Mouse (Mus musculus) kidney, adult 8-10 months (tissue): ENCODE data around the gene Ninl.

Experiments
- DNase-seq, 2 experiments: peaks; one replicate each; pipeline ENCODE4 v3.0.0; 2022

The Ninl gene

DNA sequence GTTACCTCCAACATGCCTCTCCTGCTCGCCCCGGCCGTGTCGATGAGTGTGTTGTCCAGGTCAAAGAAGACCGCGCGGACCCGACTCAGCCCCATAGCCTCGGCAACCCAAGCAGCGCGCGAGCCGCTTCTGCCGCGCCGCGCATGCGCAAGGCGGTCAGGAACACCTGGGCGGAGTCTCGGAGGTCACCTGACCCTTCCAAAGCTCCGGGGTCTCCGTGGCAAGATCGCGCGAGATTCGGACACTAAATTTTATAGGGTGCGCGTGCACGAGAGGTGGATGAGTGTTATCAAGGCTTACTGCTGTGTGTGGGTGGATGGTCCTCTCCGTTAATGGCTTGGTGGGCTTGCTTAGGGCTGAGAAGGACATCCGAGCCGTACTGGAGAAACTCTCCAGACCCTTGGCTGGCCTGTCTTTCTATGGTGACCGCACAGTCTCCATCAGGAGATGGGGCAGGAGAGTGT is at the start of gene Ninl, which contains the start of gene Nanp:
Gene Ninl (minus strand): TSS at position 151 of the 464 bp plus-strand sequence.
Gene Nanp (minus strand): TSS at position 167 of the 464 bp plus-strand sequence.
- peak; percentile 93 to 94 for DNase-seq

DNA sequence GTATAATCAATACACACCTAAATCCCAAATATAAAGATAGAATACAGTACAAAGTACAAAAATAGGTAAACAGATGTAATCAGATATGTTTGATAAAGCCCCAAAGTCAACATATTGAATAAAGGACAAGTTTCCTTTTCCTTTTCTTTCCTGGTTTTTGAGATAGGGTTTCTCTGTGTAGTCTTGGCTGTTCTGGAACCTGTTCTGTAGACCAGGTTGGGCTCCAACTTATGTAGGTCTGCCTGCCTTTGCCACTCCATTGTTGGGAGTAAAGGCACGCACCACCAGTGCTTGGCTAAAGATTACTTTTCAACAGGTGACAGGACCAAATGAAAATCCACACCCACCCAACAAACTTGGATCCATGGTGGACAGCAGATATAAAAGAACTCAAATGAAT is 17.5 kb upstream of the Ninl start:
- no peak for DNase-seq

DNA sequence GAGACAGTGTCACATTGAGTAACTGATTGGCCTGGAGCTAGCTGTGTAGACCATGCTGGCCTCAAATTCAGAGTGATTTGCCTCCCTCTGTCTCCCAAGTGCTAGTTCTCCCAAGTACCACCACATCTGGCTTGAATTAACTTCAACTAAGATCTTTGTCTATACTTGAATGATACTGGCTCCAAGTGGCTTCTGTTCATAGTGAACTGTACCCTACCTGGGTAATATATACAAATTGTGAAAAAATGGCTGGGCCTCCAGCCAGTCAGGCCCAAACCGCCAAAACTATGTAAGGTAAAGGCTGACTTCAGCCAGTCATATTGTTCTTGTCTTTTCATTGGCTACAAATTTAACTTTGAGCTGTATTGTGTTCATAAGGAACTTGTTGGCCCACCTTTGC is 1.2 kb upstream of the Ninl start:
- DNase-seq: no peak

DNA sequence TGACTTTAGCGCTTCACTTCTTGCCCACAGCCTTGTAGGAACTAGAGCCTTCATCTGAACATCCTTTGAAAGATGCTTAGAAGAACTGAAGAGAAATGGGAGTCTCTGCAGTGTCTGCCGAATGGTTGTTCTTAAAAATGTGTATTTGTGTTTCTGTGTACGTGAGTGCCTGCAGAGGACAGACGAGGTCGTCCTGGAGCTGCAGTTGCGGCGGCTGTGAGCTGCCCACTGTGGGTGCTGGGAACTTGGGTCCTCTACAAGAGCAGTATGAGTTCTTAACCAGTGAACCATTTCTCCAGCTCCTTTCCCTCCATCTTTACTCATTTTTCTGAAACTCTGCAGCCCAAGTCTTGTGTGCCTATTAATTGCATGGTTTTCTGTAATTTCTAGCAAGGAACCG is 544 bp upstream of the Ninl start:
- no peak for DNase-seq

DNA sequence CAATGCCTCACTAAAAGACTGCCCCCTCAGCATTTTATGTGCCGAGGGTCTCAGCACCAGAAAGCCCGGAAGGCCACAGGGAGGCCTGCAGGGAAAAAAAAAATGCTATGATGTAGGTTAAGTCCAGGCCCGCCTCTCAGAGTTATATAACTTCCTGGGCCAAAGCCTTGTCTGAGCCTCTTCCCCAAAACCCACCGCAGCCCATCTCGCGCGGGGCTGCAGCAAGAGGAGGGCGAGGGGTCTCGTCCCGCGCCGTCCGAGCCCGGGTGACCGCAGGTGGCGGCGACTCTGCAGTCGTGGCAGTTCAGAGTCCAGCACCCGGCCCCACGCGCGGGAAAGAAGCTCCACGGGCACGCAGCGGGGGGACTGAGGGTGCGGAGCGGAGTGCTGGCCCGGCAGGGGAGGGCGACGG is 365 bp downstream of the Ninl start:
- DNase-seq: peak in 1 of 2 experiments; percentile 39

DNA sequence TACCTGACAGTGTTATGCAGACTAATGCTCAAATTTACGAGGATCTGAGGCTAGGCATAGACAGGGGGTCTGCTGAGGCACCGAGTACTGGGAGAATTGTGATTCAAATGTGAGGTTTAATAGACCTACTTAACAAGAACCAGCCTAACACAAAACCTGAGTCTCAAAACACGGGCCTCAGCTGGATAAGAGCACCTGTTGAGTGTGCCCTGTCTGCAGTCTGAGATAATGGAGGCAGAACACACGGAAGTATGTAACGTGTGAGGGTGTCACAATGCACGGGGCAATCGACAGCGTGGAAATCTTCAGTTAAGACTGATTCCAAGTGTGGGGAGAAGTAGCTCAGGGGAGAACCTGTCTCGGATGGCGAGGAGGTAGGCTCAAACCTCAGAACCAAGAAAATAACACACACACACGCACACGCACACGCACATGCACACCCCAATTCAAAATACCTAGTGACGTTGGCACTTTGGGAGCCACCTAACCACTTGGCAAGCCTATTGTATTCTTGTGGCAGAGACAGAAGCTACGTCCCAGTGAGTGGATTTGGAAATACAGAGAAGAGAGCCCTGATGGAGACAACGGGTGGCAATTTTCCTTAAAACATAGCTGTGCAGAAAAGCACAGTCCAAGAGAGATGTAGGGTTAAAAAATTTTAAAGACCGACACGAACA is 1.2 kb downstream of the Ninl start:
- no peak for DNase-seq

DNA sequence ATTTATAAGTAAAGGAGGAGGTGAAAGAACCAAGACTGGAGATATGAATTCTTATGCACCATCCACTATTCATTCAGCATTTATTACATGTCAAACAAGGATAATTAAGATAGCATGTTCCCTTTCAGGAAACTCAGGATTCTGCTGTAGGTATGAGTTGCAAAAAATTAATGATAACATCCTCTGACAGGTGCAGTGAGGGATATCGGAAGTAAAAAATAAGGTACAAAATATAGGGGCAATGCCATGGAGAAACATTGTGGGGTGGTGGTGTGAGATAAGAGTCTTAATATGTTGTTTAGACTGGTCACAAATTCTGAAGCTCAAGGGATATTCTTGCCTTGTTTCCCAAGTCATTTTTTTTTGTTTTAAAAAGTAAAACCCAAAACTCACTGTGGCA is 1.9 kb downstream of the Ninl start:
- no peak for DNase-seq

DNA sequence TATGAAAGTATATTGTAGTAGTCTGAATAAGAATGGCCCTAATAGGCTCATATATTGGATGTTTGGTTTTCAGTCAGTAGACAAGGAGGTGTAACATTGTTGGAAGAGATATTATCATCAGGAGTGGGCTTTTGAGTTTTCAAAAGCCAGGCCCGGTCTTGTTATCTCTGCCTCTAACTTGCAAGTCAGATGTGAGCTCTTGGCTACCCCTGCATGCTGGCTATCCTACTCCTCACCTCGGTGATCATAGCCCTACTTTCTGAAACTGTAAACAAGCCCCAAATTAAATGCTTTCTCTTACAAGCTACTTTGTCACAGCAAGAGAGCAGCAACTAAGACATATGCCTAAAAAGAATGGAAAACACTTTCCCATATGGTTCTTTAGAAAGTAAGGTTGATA is 2.5 kb downstream of the Ninl start:
- no peak for DNase-seq

DNA sequence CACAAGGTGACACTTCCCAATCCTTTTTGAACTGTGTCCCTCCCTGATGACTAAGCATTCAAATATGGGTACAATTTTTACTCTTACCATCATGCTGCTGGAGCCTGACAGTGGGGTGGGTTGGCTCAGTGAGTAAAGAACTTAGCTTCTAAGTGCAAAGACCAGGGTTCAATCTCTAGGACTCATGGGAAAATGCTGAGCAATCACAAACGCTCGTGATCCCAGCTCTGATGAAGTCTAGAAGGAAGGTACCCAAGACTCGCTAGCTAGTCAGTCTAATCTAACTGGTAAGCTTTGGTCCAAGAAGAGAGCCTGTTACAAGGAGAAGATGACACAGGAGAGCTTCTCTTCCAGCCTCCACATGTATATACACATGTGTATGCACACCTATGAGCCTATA is 4.7 kb downstream of the Ninl start:
- DNase-seq: no peak

DNA sequence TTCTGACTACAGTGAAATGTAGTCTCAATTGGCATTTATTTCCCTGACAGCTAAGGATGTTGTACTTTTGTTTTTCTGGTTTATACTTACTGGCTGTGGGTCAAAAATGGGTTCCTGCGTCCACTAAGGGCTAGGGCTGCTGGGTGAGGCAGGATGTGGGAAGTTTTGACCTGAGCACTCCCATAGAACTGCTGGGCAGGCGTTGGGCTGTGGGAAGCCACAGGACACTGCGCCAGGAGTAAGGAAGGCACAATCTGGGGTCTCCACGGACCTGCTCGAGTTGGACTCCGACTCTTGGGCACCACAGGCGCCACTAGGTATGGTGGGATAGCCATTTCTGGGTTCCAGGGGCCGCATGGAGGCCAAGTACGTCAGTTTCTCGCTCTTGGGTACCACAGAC is 18.0 kb downstream of the Ninl start:
- DNase-seq: no peak

DNA sequence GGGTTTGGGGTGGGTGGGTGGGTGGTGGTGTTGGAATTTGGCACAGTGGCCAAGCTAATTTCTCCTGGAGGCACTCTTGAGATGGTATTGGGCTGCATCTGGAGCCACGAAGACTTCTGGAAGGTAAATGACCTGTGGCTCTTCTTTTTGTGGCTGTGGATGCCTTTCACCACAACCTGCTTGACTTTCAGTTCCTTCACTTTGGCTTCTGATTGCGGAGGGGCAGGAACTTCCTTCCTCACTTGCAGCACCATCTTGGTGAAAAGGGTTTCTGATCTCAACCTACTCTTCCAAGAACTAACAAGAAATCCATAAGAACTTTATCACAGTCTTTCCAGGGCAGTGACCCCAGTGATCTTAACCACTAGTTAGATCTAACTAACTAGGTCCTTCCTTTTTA is 23.9 kb downstream of the Ninl start:
- DNase-seq: no peak

DNA sequence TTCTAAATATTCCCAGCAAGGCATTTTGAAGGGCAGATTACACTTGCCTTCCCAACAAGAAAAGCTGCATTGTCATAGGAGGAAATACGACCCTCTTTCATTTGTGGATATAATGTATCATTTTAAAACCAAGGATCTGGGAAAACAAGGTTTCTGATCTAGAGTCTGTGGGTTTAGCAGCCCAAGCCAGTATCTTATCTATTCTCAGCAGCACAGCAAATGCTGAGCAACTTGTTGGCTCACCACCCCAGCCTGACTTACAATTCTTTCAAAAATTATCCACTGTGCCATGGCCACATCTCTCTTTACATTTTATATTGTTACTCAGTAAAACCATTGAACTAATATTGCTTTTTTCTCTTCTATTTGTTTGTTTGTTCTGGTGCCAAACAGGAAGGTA is 27.9 kb downstream of the Ninl start:
- DNase-seq: no peak

DNA sequence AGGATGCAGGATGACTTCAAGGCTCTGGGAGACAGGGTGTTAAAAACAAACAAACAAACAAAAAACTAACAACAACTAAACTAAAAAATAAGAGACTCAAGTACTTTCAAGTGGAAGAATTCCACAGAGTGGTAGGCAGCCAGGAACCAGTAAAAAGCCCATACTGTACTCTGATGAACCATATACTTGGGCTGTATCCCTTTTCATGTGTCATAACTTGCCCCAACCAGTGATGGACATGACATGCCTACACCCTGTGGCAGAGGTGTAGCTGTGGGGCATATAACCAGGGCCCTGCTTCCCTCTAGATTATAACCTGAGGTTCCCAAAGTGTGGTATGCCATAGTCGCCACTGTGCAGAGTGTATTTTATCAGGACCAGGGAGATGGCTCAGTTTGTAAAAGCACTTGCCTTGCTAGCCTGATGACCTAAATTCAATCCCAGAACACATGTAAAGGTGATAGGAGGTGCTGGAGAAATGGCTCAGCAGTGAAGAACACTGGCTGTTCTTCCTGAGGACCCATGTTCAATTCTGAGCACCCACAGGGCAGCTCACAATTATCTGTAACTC is 29.6 kb downstream of the Ninl start:
- DNase-seq: no peak

DNA sequence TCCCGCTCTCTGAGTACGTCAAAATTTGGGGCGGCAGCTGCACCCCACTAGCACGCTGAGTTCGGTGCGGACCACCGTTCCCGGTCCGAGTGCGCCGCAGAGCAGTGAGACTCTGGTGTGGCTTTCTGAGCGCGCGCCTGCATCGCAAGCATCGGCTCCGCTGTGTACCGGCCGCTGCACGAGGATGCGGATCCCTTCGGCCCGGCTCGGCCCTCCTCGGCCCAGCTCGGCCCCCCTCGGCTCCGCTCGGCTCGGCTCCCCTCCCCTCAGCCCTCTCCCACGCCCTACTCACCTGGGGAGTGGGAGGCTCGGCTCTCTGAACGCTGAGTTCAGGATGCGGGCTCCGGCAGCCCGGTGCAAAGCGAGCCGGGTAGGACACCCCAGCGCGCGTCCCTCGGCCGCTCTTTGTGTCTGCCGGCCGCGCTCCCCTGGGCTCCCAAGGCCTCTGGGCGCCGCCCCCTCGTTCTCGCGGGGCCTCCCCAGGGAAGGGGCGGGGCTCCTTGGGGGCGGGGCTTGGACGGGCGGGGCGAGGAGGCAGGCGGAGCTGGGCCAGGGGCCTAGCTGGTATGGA is 30.2 kb downstream of the Ninl start:
- peak; percentile 58 to 68 for DNase-seq

DNA sequence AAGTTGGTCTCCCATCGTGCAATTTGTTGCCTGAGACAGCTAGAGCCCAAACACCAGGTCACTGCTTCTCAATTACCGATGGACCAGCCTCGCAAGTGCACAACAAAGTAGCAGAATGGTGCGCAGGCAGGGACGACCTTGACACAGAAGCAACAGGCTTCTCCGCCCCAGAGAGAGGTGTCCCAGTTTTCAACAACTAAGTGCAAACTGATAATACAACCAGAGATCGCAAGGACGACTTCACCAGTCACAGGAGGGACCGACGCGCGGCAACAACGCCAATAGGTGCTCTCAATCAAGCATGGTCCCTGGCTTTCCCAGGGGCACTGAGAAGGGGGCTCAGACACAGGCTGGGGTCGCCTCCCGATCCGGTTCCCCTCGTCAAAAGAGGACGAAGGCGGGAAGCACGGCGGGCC is 30.7 kb downstream of the Ninl start:
- no peak for DNase-seq

DNA sequence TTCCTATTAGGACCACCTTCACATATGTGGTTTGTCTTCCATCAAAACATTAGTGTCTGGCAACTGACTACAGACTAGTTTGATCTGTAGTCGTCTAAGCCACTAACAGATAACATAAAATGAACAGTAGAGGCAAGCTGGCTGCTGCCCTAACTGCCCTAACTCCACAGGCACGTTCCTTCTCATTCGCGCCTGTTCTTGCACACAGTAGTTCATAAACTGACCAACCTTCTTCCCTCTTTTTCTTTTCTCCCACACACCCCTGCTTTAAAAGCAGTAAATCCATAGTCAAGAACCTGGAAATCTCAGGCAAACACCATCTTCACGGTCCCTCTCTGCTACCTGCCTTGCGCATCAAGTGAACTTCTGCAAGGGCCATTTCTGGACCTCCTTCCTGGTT is 31.2 kb downstream of the Ninl start:
- DNase-seq: no peak

DNA sequence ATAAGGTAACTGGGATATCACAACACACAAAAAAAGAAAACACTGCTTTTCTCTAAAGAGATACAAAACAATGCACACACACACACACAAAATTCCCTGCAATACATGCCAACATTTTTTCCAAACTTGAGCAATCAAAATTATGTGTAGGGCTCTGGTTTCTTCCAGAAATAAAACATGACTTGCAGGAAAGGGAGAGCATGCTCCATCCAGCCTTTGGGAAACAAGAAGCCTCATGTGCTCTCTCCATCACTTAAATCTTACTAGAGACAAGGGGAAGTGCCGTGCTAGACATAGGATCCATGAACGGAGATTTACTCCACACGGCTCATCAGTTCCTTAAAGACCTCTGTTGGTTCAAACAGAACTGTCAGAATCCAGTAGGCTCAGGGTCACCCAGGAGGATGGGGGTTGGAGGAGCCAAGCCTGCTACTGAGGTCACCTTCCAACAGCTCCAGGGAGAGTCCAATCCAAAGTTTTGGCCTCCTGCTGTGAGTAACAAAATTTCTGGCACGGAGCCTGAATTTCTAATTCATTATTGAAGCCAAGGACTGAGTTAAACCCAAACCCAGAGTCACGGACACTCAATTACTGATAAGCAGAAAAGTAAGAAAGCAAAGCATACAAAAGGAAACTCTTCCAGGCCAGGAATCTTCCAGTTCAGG is 32.8 kb downstream of the Ninl start:
- DNase-seq: peak; percentile 76 to 90

DNA sequence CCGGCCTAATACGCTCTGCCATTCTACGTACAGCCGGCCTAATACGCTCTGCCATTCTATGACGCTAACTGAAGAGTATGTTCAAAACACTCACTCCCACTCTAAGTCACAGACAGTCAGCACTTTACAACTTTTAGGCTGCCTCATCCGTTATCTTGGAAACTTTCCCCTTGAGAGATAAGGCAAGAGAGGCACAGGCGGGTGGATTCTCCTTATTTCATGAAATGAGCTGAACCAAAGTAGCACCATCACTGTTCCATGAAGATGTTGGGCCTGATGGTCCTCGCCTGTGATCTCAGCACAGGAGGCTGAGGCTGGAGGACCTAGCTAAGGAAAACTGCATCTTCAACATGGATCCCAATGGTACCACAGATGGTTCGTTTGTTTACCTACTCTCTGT is 34.8 kb downstream of the Ninl start:
- no peak for DNase-seq

DNA sequence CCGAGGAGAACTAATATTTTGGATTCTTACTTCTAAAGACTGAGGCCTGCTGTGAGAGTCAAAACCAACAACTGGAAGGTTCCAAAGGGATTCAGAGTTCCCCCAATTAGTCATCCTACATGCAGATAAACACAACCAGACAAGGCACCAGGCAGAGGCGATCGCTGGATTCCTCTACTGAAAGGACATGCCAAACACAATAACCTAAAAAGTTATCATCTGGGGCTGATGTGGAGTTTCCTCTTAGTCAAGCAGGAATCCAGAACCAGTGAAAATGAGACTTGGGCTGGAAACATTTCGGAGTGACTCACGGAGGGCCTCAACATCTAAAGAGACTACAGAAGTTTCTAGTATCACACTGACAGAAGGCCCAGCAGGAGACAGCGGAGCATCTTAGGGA is 35.4 kb downstream of the Ninl start:
- no peak for DNase-seq

DNA sequence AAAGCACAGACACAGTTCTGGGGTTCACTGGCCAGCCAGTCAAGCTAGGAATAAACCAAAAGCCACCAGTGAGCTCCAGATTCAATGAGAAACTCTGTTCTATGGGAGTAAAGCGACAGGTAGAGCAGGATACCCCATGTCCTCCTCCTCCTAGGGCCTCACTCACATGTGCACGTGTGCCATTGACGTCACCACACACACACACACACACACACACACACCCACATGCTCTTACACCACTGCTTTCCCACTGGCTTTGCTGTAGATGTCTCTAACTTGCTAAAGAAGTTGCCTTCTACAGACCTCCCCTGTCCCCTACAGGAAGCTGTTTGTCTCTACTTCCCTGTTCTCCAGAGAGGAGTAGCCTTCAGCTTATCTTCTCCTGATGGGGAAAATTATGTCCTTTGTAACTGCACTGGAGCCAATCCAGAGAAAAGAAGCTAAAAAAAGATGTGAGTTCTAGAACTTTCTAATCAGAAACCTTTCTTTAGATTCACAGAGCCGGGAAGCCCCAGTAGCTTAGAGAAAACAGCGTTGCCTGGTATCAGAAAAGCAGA is 37.5 kb downstream of the Ninl start:
- no peak for DNase-seq

DNA sequence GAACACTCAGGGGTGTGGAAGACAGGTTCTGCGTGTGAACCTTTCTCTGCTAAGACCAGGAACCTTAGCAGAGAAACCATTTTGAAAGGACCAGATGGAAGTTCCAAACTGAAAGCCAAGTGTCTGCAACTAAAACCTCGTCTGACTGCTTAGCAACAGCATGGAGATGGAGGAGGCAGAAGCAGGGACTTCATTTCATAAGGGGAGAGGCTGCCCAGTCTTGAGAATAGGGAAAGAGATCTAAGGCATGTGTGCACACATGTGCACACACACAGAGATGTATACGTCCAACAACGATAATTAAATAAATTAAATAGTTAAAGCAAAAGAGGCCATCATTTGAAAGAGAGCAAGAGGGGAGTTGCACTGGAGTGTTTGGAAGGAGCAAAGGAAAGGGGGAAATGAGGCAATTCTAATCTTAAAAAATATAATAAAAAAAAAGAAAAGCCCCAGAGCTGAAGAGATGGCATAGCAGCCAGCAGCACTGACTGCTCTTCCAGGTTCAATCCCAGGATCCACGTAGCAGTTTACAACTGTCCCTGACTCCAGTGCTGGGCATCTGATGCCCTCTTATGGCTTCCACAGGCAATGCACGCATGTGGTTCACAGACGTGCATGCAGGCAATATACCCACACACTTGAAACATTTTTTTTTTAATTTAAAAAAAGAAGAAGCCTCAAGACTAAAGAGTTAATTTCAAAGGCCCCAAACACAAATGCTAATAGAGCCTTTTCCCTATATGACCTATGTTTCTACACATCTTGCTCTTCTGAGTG is 38.6 kb downstream of the Ninl start:
- DNase-seq: peak; percentile 50 to 64

DNA sequence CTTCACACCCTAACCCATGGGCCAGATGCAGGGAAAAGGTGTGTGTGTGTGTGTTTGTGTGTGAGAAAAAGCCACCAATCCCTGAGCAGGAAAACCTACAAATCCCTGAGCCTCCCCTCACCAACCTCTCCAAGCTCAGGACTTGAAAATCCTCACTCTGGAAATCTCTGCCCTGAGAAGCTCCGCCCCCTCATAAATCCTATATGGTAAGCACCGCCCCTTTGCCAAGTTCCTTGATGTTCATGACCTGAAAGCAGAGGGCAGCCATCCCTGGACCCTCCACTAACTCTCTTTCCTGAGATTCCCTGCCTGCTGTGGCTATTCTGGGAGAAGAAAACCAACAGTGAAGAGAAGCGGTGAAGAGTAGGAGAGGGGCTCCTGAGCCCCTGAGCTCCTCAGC is 40.2 kb downstream of the Ninl start:
- DNase-seq: no peak

DNA sequence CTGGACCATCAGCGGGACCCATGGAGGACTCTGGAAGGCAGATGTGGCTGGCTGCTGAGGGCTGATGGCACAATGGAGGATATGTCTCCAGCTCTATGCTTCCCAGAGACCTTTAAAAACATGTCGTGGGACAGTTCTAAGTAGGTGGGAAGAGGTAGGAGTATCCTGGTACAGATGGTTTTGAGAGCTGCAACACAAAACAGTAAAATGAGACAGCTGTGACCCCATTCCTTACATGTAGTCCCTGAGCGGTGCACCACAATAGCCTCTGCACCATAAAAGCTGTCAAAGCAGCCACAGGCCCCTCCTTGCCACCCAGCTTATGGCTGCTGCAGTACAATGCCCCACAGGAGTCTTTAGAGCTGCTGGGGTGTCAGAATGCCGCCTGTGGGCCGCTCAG is 41.6 kb downstream of the Ninl start:
- no peak for DNase-seq
